Mouse (Mus musculus) heart, embryonic 15.5 days (tissue): Measurements from ENCODE around the gene Irak3. TPM values are rescaled to one million over a fixed set of nuclear protein-coding genes. Genes with fewer than 3 reads are reported as not detected.
A peak's percentile ranks its signal among the peaks of the same experiment; 100 is the strongest.
"Not testable (repeated sequence)": the region's sequence is repeated elsewhere in the genome, so short reads cannot be mapped to it uniquely, and the experiment has no call there.

ENCODE experiments used
- ATAC-seq: fragments of 200-750 bp; cut with Nextera tagmentation; replicated peaks from 2 replicates; pipeline ENCODE4 v1.8.0; 2017; ENCODE audit warnings: low read depth, moderate TSS enrichment; ENCODE audit not compliant: insufficient number of reproducible peaks, insufficient read depth, low FRiP score
- H3K27ac ChIP-seq: fragments of 300-500 bp; sonication (generic); 2 replicates; pipeline ENCODE4 v1.5.1; 2015; ENCODE audit warnings: mild to moderate bottlenecking, inconsistent platforms
- H3K27me3 ChIP-seq: fragments of 300-500 bp; sonication (generic); 2 replicates; pipeline ENCODE4 v1.6.1; 2015; ENCODE audit warnings: inconsistent platforms
- H3K36me3 ChIP-seq: fragments of 300-500 bp; sonication (generic); 2 replicates; pipeline ENCODE4 v1.6.1; 2015; ENCODE audit warnings: mild to moderate bottlenecking, inconsistent platforms
- H3K4me1 ChIP-seq: fragments of 300-500 bp; sonication (generic); replicated peaks from 2 replicates; pipeline ENCODE4 v1.6.1; 2015; ENCODE audit warnings: inconsistent platforms
- H3K4me2 ChIP-seq: fragments of 300-500 bp; sonication (generic); 2 replicates; pipeline ENCODE4 v1.6.1; 2015; ENCODE audit warnings: inconsistent platforms, mild to moderate bottlenecking, moderate library complexity
- H3K4me3 ChIP-seq: fragments of 300-500 bp; sonication (generic); 2 replicates; pipeline ENCODE4 v1.5.1; 2015; ENCODE audit warnings: mild to moderate bottlenecking, inconsistent platforms
- H3K9ac ChIP-seq: fragments of 300-500 bp; sonication (generic); 2 replicates; pipeline ENCODE4 v1.6.1; 2015; ENCODE audit warnings: mild to moderate bottlenecking, inconsistent platforms
- H3K9me3 ChIP-seq: fragments of 300-500 bp; sonication (generic); replicated peaks from 2 replicates; pipeline ENCODE4 v1.6.1; 2016; ENCODE audit warnings: inconsistent platforms
- whole genome bisulfite sequencing: fragments of 180-500 bp; shearing (Covaris S2); methylation state at CpG from one replicate; pipeline ENCODE4 v1.1.7; 2015; ENCODE audit warnings: mixed read lengths; 5-methylcytosine and 5-hydroxymethylcytosine counted together
- polyA plus RNA-seq: library from polyadenylated mRNA; unstranded; fragments of >200 nt; fragmentation: Nextera tagmentation; extraction: Ambion mirVana; gene quantifications from 2 replicates; pipeline ENCODE4 v1.2.1, GENCODE M21; 2015

The Irak3 gene
- polyA plus RNA-seq, 1 experiment from 2014 or later, result 0.59 TPM

DNA sequence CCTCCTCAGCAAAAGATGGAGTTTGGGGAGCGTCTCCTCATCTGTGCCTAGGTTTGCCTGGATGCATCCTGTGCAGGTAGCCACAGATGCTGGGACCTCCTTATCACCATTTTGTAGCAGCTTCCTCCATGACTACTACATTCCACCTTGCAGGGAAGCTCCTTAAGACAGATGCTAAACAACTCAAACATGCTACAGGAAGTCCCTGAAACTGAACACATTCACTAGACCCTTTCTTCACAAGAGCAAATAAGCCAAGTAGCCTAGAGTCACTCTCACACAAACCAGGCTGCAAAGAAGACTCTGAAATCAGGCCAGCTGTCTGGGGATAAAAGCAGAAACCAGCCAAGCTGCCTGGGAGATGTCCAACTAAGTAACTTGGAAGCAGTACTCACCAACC, 86.7 kb downstream of the Irak3 start:
- Histone ChIP-seq H3K27ac (no peak overlapping the region), H3K9ac (no peak overlapping the region), H3K27me3 (no peaks in the 10 kb centered on the region), H3K9me3 (no peaks in the 10 kb centered on the region), H3K36me3 (no peaks in the 10 kb centered on the region), H3K4me1 (no peaks in the 10 kb centered on the region), H3K4me3 (no peak overlapping the region), H3K4me2 (no peak overlapping the region)
- ATAC-seq, result no peak
- 97% methylated on average over 1 of the region's 1 CpGs for WGBS

DNA sequence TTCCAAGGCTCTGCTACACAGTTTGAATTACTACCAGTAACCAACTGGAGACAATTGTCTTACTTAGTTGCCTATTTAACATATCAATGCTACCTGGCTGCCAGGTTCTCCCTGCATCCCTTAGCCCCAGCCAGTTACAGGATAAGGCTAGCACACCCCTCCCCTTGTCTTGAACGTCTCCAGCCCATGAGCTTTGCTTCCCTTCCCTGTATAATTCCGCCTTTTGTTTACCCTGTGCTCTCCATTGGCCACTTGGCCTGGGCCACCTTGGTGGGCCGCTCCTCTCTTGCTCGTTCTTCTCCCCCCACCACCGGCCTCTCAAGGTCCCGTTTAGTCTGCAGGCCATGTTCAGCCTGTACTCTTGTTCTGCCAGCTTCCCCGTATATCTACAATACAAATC, 87.4 kb downstream of the Irak3 start:
- no peaks in the 10 kb centered on the region for H3K9me3 ChIP-seq
- no peak overlapping the region for H3K4me2 ChIP-seq
- no peaks in the 10 kb centered on the region; the same call in 1 of the 2 replicates for H3K36me3 ChIP-seq
- no peaks in the 10 kb centered on the region for H3K27me3 ChIP-seq
- no peaks in the 10 kb centered on the region for H3K4me1 ChIP-seq
- no peak overlapping the region for H3K9ac ChIP-seq
- no peak for ATAC-seq
- 59% methylated on average over 7 of the region's 7 CpGs for WGBS
- no peak overlapping the region for H3K27ac ChIP-seq
- no peak overlapping the region for H3K4me3 ChIP-seq

DNA sequence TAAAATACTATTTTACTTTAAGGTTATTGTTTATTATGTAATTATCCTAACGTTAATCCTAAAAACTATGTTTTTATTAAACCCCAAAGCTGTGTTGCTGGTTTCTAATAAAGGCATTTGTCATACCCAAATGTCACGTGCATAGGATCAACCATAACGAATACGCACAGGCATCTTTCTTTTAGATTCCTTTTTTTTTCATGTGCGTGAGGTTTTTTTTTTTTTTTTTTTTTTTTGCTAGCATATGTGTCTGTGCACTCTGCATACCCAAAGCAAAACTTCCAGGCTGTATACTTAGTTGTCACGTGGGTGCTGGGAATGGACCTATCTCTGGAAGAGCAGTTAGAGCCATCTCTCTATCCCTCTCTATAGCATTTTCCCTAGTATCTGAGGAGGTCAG, 88.0 kb downstream of the Irak3 start:
- no peak overlapping the region for H3K4me3 ChIP-seq
- no peaks in the 10 kb centered on the region for H3K9me3 ChIP-seq
- WGBS, result 83% methylated on average over 6 of the region's 6 CpGs
- H3K9ac ChIP-seq, result no peak overlapping the region
- H3K4me2 ChIP-seq, result no peak overlapping the region
- ATAC-seq, result no peak
- H3K27ac ChIP-seq, result no peak overlapping the region
- peaks cover under 1% of the 10 kb centered on the region; the same call in 1 of the 2 replicates for H3K36me3 ChIP-seq
- no peaks in the 10 kb centered on the region for H3K27me3 ChIP-seq
- H3K4me1 ChIP-seq, result no peaks in the 10 kb centered on the region

GRCm38 (mm10) chr10:120113482-120113881, 88.4 kb downstream of the Irak3 start:
- H3K36me3 ChIP-seq, result not testable (repeated sequence)
- H3K27ac ChIP-seq, result 0 out of 2 replicates have a peak overlapping the region, but pooled peaks have one; percentile 89

DNA sequence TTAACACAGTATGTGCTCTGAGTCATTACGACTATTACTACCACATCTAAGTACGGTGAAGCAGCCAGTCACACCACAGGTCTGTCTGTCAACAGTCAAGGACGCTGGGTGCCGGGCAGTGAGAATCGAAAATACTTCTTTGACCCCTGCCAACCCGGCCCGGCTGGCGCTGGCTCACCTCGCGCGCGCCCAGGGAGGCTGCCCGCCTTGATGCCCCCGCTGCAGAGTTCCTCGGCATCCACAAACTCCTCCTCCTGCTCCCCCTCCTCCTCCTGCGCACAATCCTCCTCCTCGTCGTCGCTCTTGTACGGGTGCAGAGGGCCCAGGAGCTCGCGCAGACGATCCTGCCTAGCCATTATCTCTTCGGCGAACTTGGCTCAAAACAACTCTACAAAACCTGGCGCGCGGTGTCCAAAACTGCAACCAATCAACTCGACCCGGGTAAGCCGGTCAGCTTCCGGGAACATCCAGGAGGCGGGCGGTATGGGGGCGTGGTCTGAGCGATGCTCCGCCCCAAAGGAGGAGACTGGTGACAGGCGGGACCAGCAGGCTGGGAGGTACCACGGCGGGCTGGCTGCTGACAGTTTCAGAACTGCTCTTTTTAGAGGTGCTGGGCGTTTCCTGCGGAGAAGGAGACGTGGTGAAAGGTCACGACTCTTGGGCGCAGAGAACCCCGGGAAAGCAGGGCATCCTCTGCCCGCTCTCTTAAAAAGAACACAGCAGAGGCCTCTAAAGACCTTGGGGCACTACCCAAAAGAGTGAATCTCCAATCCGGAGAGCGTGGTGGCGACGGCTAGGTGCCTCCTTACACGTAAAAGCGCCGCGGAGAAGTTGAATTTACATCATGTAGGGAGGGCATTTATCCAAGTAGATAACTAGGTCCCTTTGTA, 89.2 kb downstream of the Irak3 start, which contains the start of gene Helb:
Gene Helb, minus strand, starts transcription at position 481 of the 890 bp plus-strand sequence.
- Histone ChIP-seq H3K27ac (peak within 1 kb of the TSS; percentile 89), H3K36me3 (peaks cover 8% of the 10 kb centered on the region; the same call in 1 of the 2 replicates), H3K4me1 (no peaks in the 10 kb centered on the region), H3K4me3 (peak within 1 kb of the TSS; percentile 72), H3K9me3 (no peaks in the 10 kb centered on the region), H3K27me3 (no peaks in the 10 kb centered on the region), H3K9ac (peak within 1 kb of the TSS; percentile 59), H3K4me2 (peak within 1 kb of the TSS; percentile 68)
- peak; percentile 99 for ATAC-seq
- under 1% methylated on average over 55 of the region's 55 CpGs for WGBS

More at GRCm38 (mm10) chr10:120113482-120113881, 88.4 kb downstream of the Irak3 start:
- not testable (repeated sequence) for H3K27me3 ChIP-seq, H3K4me1 ChIP-seq, ATAC-seq, H3K9me3 ChIP-seq
- Histone ChIP-seq H3K4me3 (peak overlapping the region; percentile 72), H3K9ac (0 out of 2 replicates have a peak overlapping the region, but pooled peaks have one; percentile 16), H3K4me2 (peak overlapping the region; percentile 68)
- WGBS, result 63% methylated on average over 9 of the region's 9 CpGs

DNA sequence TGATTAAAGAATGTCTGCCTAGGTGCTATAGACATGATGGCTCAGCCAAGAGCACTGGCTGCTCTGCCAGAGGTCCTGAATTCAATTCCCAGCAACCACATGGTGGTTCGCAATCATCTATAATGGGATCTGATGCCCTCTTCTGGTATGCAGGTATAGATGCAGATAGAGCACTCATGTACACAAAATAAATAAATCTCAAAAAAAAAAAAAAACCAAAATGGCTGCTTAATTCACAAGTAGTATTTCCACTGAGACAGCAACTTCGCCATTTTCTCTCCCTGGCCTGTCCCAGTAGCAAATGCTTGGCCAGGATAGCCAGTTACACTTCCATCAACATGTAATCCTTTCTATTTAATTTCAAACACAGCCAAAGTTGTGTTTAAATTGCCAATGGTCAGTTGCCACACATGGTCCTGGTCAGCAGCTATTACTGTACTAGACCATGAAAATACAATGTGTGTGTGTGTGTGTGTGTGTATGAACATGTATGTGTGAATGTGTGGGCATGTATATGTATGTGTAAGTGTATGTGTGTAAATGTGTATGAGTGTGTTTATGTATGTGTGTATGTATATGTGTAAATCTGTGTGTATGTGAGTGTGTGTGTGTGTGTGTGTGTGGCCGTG, 90.1 kb downstream of the Irak3 start:
- peak overlapping the region; percentile 89 for H3K27ac ChIP-seq
- H3K4me2 ChIP-seq, result peak overlapping the region; percentile 68
- 75% methylated on average over 3 of the region's 3 CpGs for WGBS
- no peak for ATAC-seq
- H3K36me3 ChIP-seq, result peaks cover 8% of the 10 kb centered on the region; the same call in 1 of the 2 replicates
- H3K4me1 ChIP-seq, result no peaks in the 10 kb centered on the region
- no peaks in the 10 kb centered on the region for H3K27me3 ChIP-seq
- peak overlapping the region; percentile 72 for H3K4me3 ChIP-seq
- H3K9me3 ChIP-seq, result no peaks in the 10 kb centered on the region
- peak overlapping the region; percentile 59; the same call in 1 of the 2 replicates for H3K9ac ChIP-seq

DNA sequence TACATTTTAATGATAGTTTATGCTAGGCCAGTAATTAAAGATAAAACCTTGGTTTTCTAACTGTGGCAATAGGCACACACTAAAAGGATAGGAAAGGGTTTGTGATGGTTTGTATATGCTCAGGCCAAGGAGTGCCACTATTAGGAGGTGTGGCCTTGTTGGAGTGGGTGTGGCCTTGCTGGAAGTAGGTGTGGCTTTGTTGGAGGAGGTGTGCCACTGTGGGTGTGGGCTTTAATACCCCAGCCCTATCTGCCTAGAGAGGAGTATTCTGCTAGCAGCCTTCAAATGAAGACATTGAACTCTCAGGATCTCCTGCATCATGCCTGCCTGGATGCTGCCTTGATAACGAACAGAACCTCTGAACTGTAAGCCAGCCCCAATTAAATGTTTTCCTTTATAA, 101.1 kb downstream of the Irak3 start:
- Histone ChIP-seq H3K27ac (no peak overlapping the region), H3K4me1 (peaks cover 2% of the 10 kb centered on the region; the same call in 1 of the 2 replicates), H3K4me3 (no peak overlapping the region), H3K27me3 (no peaks in the 10 kb centered on the region), H3K9me3 (no peaks in the 10 kb centered on the region), H3K36me3 (peaks cover 35% of the 10 kb centered on the region), H3K9ac (no peak overlapping the region), H3K4me2 (no peak overlapping the region)
- 90% methylated on average over 1 of the region's 1 CpGs for WGBS
- no peak for ATAC-seq

- 86% methylated on average over 5 of the region's 5 CpGs for WGBS
- Histone ChIP-seq H3K9me3 (no peaks in the 10 kb centered on the region), H3K27me3 (no peaks in the 10 kb centered on the region), H3K36me3 (peaks cover 41% of the 10 kb centered on the region), H3K9ac (no peak overlapping the region), H3K27ac (no peak overlapping the region), H3K4me3 (no peak overlapping the region), H3K4me2 (no peak overlapping the region), H3K4me1 (no peaks in the 10 kb centered on the region)
- ATAC-seq, result no peak
These were observed 104.4 kb downstream of the Irak3 start for GRCm38 (mm10) chr10:120097564-120097963.

DNA sequence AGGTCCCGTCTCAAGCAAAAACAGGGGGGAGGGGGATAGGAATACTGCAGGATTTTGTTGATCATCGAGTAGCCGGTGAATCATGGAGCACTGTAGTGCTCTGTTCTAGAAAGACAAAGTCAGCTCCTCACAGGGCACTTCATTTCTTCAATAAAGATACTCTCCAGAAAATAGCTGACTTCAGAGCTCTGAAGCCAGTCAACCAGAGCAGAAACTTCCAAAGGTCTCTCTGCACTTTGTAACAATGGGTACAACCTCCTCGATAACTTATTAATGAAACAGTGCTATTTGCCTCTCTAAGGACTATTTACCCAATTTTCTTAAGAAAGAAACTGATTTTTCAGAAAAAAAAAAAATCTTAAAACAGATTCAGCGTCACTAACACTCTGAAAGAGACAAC, 106.2 kb downstream of the Irak3 start:
- no peak overlapping the region for H3K27ac ChIP-seq
- no peak overlapping the region for H3K4me2 ChIP-seq
- no peak overlapping the region for H3K9ac ChIP-seq
- H3K4me1 ChIP-seq, result no peaks in the 10 kb centered on the region
- 94% methylated on average over 5 of the region's 5 CpGs for WGBS
- H3K4me3 ChIP-seq, result no peak overlapping the region
- H3K9me3 ChIP-seq, result no peaks in the 10 kb centered on the region
- peaks cover 35% of the 10 kb centered on the region for H3K36me3 ChIP-seq
- ATAC-seq, result no peak
- no peaks in the 10 kb centered on the region for H3K27me3 ChIP-seq

GRCm38 (mm10) chr10:120095136-120095535, 106.8 kb downstream of the Irak3 start:
- Histone ChIP-seq H3K9me3 (no peaks in the 10 kb centered on the region), H3K4me2 (no peak overlapping the region), H3K4me3 (no peak overlapping the region), H3K9ac (no peak overlapping the region), H3K27me3 (no peaks in the 10 kb centered on the region), H3K36me3 (peaks cover 34% of the 10 kb centered on the region), H3K4me1 (no peaks in the 10 kb centered on the region), H3K27ac (no peak overlapping the region)
- ATAC-seq, result no peak
- 91% methylated on average over 9 of the region's 9 CpGs for WGBS

GRCm38 (mm10) chr10:120092548-120092947, 109.4 kb downstream of the Irak3 start:
- Histone ChIP-seq H3K4me3 (no peak overlapping the region), H3K36me3 (peaks cover 43% of the 10 kb centered on the region), H3K4me2 (no peak overlapping the region)

More at GRCm38 (mm10) chr10:120092548-120092947, 109.4 kb downstream of the Irak3 start:
- Histone ChIP-seq H3K4me1 (no peaks in the 10 kb centered on the region), H3K9me3 (no peaks in the 10 kb centered on the region), H3K9ac (no peak overlapping the region), H3K27ac (no peak overlapping the region), H3K27me3 (no peaks in the 10 kb centered on the region)
- no peak for ATAC-seq
- WGBS, result 83% methylated on average over 12 of the region's 12 CpGs
